Mouse (Mus musculus) activated CD4-positive, CD25-positive, alpha-beta regulatory T cell, adult 9 weeks (primary cell): ENCODE measurements around the gene Kcnk3. TPM values are rescaled to one million over a fixed set of nuclear protein-coding genes. Genes with fewer than 3 reads are reported as not detected.

Source experiments
- polyA plus RNA-seq: library from polyadenylated mRNA; unstranded; fragments of 100-300 nt; shearing (Covaris generic); gene quantifications from one replicate; pipeline ENCODE4 v1.2.1, GENCODE M21; 2017

Kcnk3 gene
- polyA plus RNA-seq: not detected

GRCm38 (mm10) chr5:30587681-30588300 lies at the start of gene Kcnk3:
TSS of gene Kcnk3 (plus strand) at chr5:30588170.

GRCm38 (mm10) chr5:30545698-30546097 lies 42.3 kb upstream of the Kcnk3 start, which contains the start of gene Cib4:
TSS of gene Cib4 (minus strand) at chr5:30545836.

GRCm38 (mm10) chr5:30647815-30648560 lies 60.0 kb downstream of the Kcnk3 start, which contains the start of gene Slc35f6:
TSS of gene Slc35f6 (plus strand) at chr5:30647933.

GRCm38 (mm10) chr5:30666391-30667195 lies 78.6 kb downstream of the Kcnk3 start, which contains the start of gene Cenpa:
TSS of gene Cenpa (plus strand) at chr5:30666777.

Other genes with a start within 250 kb of the Kcnk3 start
- gene Otof, start 126.2 kb upstream of the Kcnk3 start, polyA plus RNA-seq: not detected
- not detected for gene 1700001C02Rik, start 122.1 kb upstream of the Kcnk3 start, polyA plus RNA-seq
- gene Cib4, start 42.3 kb upstream of the Kcnk3 start, polyA plus RNA-seq: not detected
- 25.5 TPM for gene Slc35f6, start 59.8 kb downstream of the Kcnk3 start, polyA plus RNA-seq
- gene Cenpa, start 78.6 kb downstream of the Kcnk3 start, polyA plus RNA-seq: 108 TPM
- gene Dpysl5, start 123.4 kb downstream of the Kcnk3 start, polyA plus RNA-seq: not detected
- 7.6 TPM for gene Mapre3, start 226.5 kb downstream of the Kcnk3 start, polyA plus RNA-seq